Mouse (Mus musculus) hindbrain, embryonic 14.5 days (tissue): ENCODE results near the gene Pitx1. TPM values are rescaled to one million over a fixed set of nuclear protein-coding genes. Genes with fewer than 3 reads are reported as not detected.

Source experiments
- ATAC-seq: fragments of 200-750 bp; cut with Nextera tagmentation; 2 replicates; pipeline ENCODE4 v1.8.0; 2017; ENCODE audit warnings: moderate number of reproducible peaks, mild to moderate bottlenecking, moderate TSS enrichment, moderate library complexity; ENCODE audit not compliant: low FRiP score
- DNase-seq: peaks from one replicate; pipeline ENCODE4 v3.0.0-alpha.2; 2015; ENCODE audit warnings: low spot score
- H3K27ac ChIP-seq: fragments of 300-500 bp; sonication (generic); 2 replicates; pipeline ENCODE4 v1.5.1; 2014; ENCODE audit warnings: mild to moderate bottlenecking, moderate library complexity
- H3K27me3 ChIP-seq: fragments of 300-500 bp; sonication (generic); 2 replicates; pipeline ENCODE4 v1.6.1; 2014; ENCODE audit warnings: mild to moderate bottlenecking, low read length, mixed read lengths; ENCODE audit not compliant: control insufficient read depth, insufficient read depth
- H3K36me3 ChIP-seq: fragments of 300-500 bp; sonication (generic); replicated peaks from 2 replicates; pipeline ENCODE4 v1.6.1; 2014; ENCODE audit not compliant: control insufficient read depth, insufficient read depth
- H3K4me1 ChIP-seq: fragments of 300-500 bp; sonication (generic); replicated peaks from 2 replicates; pipeline ENCODE4 v1.6.1; 2014; ENCODE audit warnings: antibody characterized with exemption, low read length, mixed read lengths; ENCODE audit not compliant: control insufficient read depth, insufficient read depth
- H3K4me2 ChIP-seq: fragments of 300-500 bp; sonication (generic); replicated peaks from 2 replicates; pipeline ENCODE4 v1.6.1; 2014; ENCODE audit warnings: mild to moderate bottlenecking, moderate library complexity
- H3K4me3 ChIP-seq: fragments of 300-500 bp; sonication (generic); replicated peaks from 2 replicates; pipeline ENCODE4 v1.5.1; 2014; ENCODE audit warnings: mild to moderate bottlenecking, low read length
- H3K9ac ChIP-seq: fragments of 300-500 bp; sonication (generic); 2 replicates; pipeline ENCODE4 v1.6.1; 2014
- H3K9me3 ChIP-seq: fragments of 300-500 bp; sonication (generic); 2 replicates; pipeline ENCODE4 v1.6.1; 2016; ENCODE audit warnings: low read length; ENCODE audit not compliant: control insufficient read depth
- WGBS: fragments of 180-500 bp; shearing (Covaris S2); extraction: QIAGEN DNeasy Blood & Tissue Kit; methylation state at CpG from one replicate; pipeline ENCODE4 v1.1.7; 2014; 5-methylcytosine and 5-hydroxymethylcytosine counted together
- polyA plus RNA-seq: library from polyadenylated mRNA; unstranded; fragments of >200 nt; fragmentation: Nextera tagmentation; extraction: Ambion mirVana; gene quantifications from 2 replicates; pipeline ENCODE4 v1.2.1, GENCODE M21; 2014

Pitx1 gene
- polyA plus RNA-seq, 1 experiment from 2014 or later, result not detected

DNA sequence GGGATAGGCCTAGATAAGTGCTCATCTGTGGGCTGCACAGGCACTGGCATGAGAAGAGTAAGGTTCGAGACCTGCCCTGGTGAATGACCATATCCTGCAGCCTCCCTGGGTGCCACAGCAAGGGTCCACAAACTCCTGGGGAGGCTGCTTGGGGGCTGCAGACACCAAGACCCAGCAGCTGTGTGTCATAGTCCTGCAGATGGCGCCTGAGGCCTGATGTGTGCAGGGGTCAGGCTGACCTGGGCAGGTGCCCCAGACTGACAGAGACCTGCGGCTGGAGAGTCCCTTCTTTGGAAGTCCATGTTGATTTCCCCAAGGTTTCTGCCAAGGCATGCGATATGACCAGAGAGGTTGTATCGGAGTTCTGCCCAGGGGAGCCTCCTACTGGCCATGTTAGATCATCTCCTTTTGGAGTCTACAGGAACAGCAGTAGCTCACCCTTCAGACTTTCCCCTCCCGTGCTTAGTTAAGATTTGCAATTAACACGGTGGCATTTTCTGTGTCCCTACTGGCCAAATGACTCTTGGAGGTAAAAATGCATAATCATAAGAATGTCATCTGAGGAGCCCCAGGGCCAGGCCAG lies 26.9 kb downstream of the Pitx1 start:
- H3K9ac ChIP-seq, result no peak overlapping the region
- H3K36me3 ChIP-seq, result no peaks in the 10 kb centered on the region
- 73% methylated on average over 7 of the region's 7 CpGs for WGBS
- no peak overlapping the region for H3K27ac ChIP-seq
- ATAC-seq, result no peak
- H3K4me1 ChIP-seq, result no peaks in the 10 kb centered on the region
- H3K4me2 ChIP-seq, result no peak overlapping the region
- H3K27me3 ChIP-seq, result no peaks in the 10 kb centered on the region
- H3K4me3 ChIP-seq, result no peak overlapping the region
- H3K9me3 ChIP-seq, result no peaks in the 10 kb centered on the region
- no peak for DNase-seq

DNA sequence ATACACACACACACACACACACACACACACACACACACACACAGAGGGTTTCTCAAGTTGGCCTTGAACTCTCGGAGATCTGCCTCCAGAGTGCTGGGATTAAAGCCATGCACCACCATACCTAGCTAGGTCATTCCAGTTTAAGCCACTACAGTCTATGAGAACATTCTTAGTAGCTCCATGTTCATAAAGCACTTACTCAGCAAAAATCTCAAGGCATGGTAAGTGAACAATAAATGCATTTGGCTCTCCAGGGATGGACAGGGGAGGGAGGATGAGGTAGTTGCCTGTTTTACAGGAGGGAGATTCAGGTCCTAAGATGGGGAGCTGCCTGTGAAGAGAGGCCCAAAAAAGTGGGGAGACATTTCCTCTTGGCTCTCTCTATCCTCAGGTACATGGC lies 32.0 kb downstream of the Pitx1 start:
- no peak overlapping the region for H3K27ac ChIP-seq
- H3K9me3 ChIP-seq, result no peaks in the 10 kb centered on the region
- no peak overlapping the region for H3K9ac ChIP-seq
- 95% methylated on average over 1 of the region's 1 CpGs for WGBS
- no peak overlapping the region for H3K4me2 ChIP-seq
- H3K36me3 ChIP-seq, result no peaks in the 10 kb centered on the region
- no peak for DNase-seq
- no peaks in the 10 kb centered on the region for H3K27me3 ChIP-seq
- no peak overlapping the region for H3K4me3 ChIP-seq
- ATAC-seq, result no peak
- H3K4me1 ChIP-seq, result no peaks in the 10 kb centered on the region

DNA sequence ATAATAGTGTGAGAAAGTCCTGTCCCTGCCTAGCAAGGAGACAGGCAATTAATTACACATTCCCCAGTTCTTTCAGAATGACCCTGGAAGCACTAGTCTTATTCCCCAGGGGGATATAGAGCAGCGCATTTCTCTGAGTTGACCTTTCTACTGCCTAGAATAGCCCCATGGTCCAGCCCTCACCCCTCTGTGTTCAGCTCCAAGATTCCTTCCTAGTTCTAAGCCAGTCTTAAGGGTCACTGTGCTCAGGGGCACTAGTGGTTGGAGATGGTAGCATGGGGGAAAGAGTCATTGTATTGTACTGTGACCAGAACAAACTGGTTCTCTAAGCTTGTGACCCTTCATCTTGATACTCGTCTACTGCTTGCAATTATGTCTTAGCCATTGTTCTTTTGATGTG lies 34.7 kb downstream of the Pitx1 start:
- H3K9me3 ChIP-seq, result no peaks in the 10 kb centered on the region

DNA sequence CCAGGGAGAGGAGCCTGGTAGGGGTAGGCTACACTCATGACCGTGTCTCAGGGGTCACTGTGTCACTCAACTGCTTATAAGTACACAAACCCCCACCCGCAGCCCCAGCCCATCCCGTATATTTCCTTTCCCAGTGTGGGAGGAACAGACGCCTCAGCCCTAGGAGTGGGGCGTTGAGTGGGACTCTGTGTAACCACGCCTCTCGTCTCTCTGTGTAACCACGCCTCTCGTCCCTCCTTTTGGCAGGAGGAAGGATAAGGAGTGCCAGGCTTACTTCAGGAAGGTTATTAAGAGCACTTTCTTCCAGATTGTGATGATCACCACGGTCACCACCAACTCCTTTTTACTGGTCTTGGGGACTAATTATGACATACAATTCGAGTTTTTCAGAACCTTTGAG lies 49.9 kb downstream of the Pitx1 start:
- no peak overlapping the region for H3K27ac ChIP-seq
- DNase-seq, result no peak
- no peaks in the 10 kb centered on the region for H3K27me3 ChIP-seq
- H3K36me3 ChIP-seq, result no peaks in the 10 kb centered on the region
- ATAC-seq, result no peak
- no peak overlapping the region for H3K4me3 ChIP-seq
- no peaks in the 10 kb centered on the region for H3K9me3 ChIP-seq
- WGBS, result 81% methylated on average over 11 of the region's 11 CpGs
- H3K9ac ChIP-seq, result no peak overlapping the region
- H3K4me2 ChIP-seq, result no peak overlapping the region
- H3K4me1 ChIP-seq, result no peaks in the 10 kb centered on the region

More for the DNA sequence above, 34.7 kb downstream of the Pitx1 start:
- H3K9ac ChIP-seq, result no peak overlapping the region
- H3K4me3 ChIP-seq, result no peak overlapping the region
- ATAC-seq (no peak), DNase-seq (no peak)
- no peaks in the 10 kb centered on the region for H3K4me1 ChIP-seq
- 69% methylated on average over 2 of the region's 2 CpGs for WGBS
- no peak overlapping the region for H3K4me2 ChIP-seq
- no peaks in the 10 kb centered on the region for H3K36me3 ChIP-seq
- H3K27ac ChIP-seq, result no peak overlapping the region
- H3K27me3 ChIP-seq, result no peaks in the 10 kb centered on the region

DNA sequence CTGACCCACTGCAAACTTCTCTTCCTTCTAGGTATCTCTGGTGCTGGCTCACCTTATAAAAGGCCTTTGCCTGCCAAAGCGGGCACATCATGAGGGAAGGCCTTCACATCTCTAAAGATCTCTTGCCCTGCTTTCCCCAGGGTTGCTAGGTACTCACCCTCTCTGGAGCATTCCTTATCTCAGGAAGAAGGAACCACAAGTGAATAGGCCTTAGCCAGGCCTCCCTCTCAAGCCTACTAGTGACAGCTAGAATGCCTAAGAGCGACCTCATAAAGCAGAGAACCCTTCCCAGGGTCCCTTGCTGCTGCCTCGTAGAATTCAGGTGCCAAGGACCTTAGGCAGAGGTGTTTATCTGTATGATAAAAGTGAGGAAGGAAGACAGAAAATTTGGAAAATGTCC lies 51.7 kb downstream of the Pitx1 start, which contains the start of gene Catsper3:
Gene Catsper3 (plus strand): TSS at position 301 of the 400 bp plus-strand sequence.
- Histone ChIP-seq H3K27me3 (no peaks in the 10 kb centered on the region), H3K36me3 (no peaks in the 10 kb centered on the region), H3K4me2 (no peak within 1 kb of the TSS), H3K9ac (no peak within 1 kb of the TSS), H3K4me1 (no peaks in the 10 kb centered on the region), H3K4me3 (no peak within 1 kb of the TSS), H3K27ac (no peak within 1 kb of the TSS), H3K9me3 (no peaks in the 10 kb centered on the region)
- 89% methylated on average over 3 of the region's 3 CpGs for WGBS
- DNase-seq, result no peak
- no peak for ATAC-seq

DNA sequence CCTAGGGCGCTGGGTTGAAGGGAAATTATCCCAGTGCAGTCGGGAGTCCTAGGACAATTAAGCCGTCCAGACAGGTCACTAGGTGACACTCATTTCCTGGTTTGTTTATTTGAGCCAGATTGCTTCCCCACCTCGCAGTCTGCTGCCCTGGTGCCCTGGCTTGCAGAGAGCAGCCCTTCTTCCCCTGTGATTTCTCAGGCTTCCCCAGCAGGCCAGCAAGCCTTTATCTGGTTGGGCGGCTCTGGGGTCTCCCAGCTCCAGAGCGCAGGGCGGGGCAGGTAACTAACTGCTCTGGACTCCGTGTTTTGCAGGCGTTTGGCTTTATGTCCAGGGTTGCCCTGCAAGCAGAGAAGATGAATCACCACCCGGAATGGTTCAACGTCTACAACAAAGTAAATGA lies 60.9 kb downstream of the Pitx1 start:
- no peaks in the 10 kb centered on the region for H3K27me3 ChIP-seq
- H3K9me3 ChIP-seq, result no peaks in the 10 kb centered on the region
- no peaks in the 10 kb centered on the region for H3K4me1 ChIP-seq
- H3K4me2 ChIP-seq, result no peak overlapping the region
- DNase-seq, result no peak
- no peak overlapping the region for H3K4me3 ChIP-seq
- H3K9ac ChIP-seq, result no peak overlapping the region
- no peaks in the 10 kb centered on the region for H3K36me3 ChIP-seq
- no peak for ATAC-seq
- H3K27ac ChIP-seq, result no peak overlapping the region
- WGBS, result 72% methylated on average over 11 of the region's 11 CpGs

Other genes with a start within 250 kb of the Pitx1 start
- gene B4galt7, start 236.3 kb downstream of the Pitx1 start, polyA plus RNA-seq, result 18.3 and 25.3 TPM in 2 replicates
- gene Caml, start 213.2 kb downstream of the Pitx1 start, polyA plus RNA-seq, result 105 and 107 TPM in 2 replicates
- gene Ddx46, start 201.2 kb downstream of the Pitx1 start, polyA plus RNA-seq, result 24.8 and 25.6 TPM in 2 replicates
- gene B230219D22Rik, start 143.1 kb downstream of the Pitx1 start, polyA plus RNA-seq, result 96.0 and 101 TPM in 2 replicates
- gene Txndc15, start 121.5 kb downstream of the Pitx1 start, polyA plus RNA-seq, result 144 and 145 TPM in 2 replicates
- 23.6 and 25.3 TPM in 2 replicates for gene Pcbd2, start 108.8 kb downstream of the Pitx1 start, polyA plus RNA-seq
- gene Catsper3, start 51.6 kb downstream of the Pitx1 start, polyA plus RNA-seq, result 0.21 TPM in 1 of 2 replicates, not detected in the other